Mouse (Mus musculus): ENCODE measurements around the gene Crybb1.

GRCm38 (mm10) chr5:112299399-112299798, 43.8 kb downstream of the Crybb1 start:
- no peak for TF ChIP-seq EP300 (optimal IDR thresholded peaks at IDR 0.05)
- TF ChIP-seq CTCF (IDR thresholded peaks at IDR 0.05; ENCODE audit: low read depth): no peak
